Mouse (Mus musculus) MEL (cell line): ENCODE measurements around the gene Plcb1. TPM values are rescaled to one million over a fixed set of nuclear protein-coding genes. Genes with fewer than 3 reads are reported as not detected.

Experiments used
- DNase-seq: peaks from one replicate; pipeline ENCODE4 v3.0.0; 2011; ENCODE audit warnings: low read depth, low spot score
- H3K27ac ChIP-seq: 2 replicates; pipeline ENCODE4 v1.5.1; 2012; ENCODE audit warnings: low read depth, mild to moderate bottlenecking, control low read depth, low read length, moderate library complexity; ENCODE audit not compliant: control insufficient read depth
- H3K27me3 ChIP-seq, 2 experiments: fragments of 150-350 bp in 1 of 2; sonication (generic) in 1 of 2; 2 replicates each; pipeline ENCODE4 v1.6.1; 2012; ENCODE audit warnings: low read length in 2 of 2, mild to moderate bottlenecking in 2 of 2, improper control_type of control experiment in 1 of 2, moderate library complexity in 1 of 2; ENCODE audit not compliant: insufficient read depth in 2 of 2, control insufficient read depth in 1 of 2
- H3K36me3 ChIP-seq, 2 experiments: 2 replicates each; pipeline ENCODE4 v1.6.1; 2012 to 2014; ENCODE audit warnings: low read length in 2 of 2, improper control_type of control experiment in 1 of 2, inconsistent platforms in 1 of 2, mild to moderate bottlenecking in 1 of 2; ENCODE audit not compliant: insufficient read depth in 2 of 2, control insufficient read depth in 1 of 2
- H3K4me1 ChIP-seq, 2 experiments: fragments of 150-350 bp in 1 of 2; sonication (generic) in 1 of 2; 2 replicates each; pipeline ENCODE4 v1.6.1; 2012; ENCODE audit warnings: low read length in 2 of 2, improper control_type of control experiment in 1 of 2, mild to moderate bottlenecking in 1 of 2; ENCODE audit not compliant: insufficient read depth in 2 of 2, control insufficient read depth in 1 of 2
- H3K4me3 ChIP-seq, 2 experiments: fragments of 150-350 bp in 1 of 2; sonication (generic) in 1 of 2; 2 replicates each; pipeline ENCODE4 v1.5.1; 2012; ENCODE audit warnings: low read depth in 2 of 2, low read length in 2 of 2, mild to moderate bottlenecking in 2 of 2, moderate library complexity in 2 of 2, control low read depth in 1 of 2, improper control_type of control experiment in 1 of 2; ENCODE audit not compliant: control insufficient read depth in 1 of 2, insufficient read depth in 1 of 2
- H3K79me2 ChIP-seq: 2 replicates; pipeline ENCODE4 v1.6.1; 2012; ENCODE audit warnings: mild to moderate bottlenecking, low read length, moderate library complexity; ENCODE audit not compliant: control insufficient read depth, poor library complexity, insufficient read depth
- H3K9ac ChIP-seq: 2 replicates; pipeline ENCODE4 v1.6.1; 2012; ENCODE audit warnings: low read depth, mild to moderate bottlenecking, control low read depth, low read length, moderate library complexity; ENCODE audit not compliant: control insufficient read depth, poor library complexity, severe bottlenecking
- H3K9me3 ChIP-seq: fragments of 150-350 bp; sonication (generic); replicated peaks from 2 replicates; pipeline ENCODE4 v1.6.1; 2012; ENCODE audit warnings: mild to moderate bottlenecking, low read length, improper control_type of control experiment, moderate library complexity; ENCODE audit not compliant: insufficient read depth
- CTCF ChIP-seq, 3 experiments: IDR thresholded peaks in 2 of 3; conservative IDR thresholded peaks in 1 of 3; 2 replicates each; pipeline ENCODE4 v1.5.1; 2011 to 2012; ENCODE audit warnings: low read length in 3 of 3, low read depth in 2 of 3, mild to moderate bottlenecking in 2 of 3, improper control_type of control experiment in 1 of 3, inconsistent platforms in 1 of 3, mixed read lengths in 1 of 3, moderate library complexity in 1 of 3; ENCODE audit not compliant: control insufficient read depth in 1 of 3, insufficient read depth in 1 of 3, poor library complexity in 1 of 3, severe bottlenecking in 1 of 3
- ETS1 ChIP-seq: IDR thresholded peaks from 2 replicates; pipeline ENCODE4 v1.6.1; 2012; ENCODE audit warnings: low read depth, mild to moderate bottlenecking, inconsistent platforms, low read length, improper control_type of control experiment, moderate library complexity
- GABPA ChIP-seq: IDR thresholded peaks from 2 replicates; pipeline ENCODE4 v1.6.1; 2012; ENCODE audit warnings: low read depth, mild to moderate bottlenecking, inconsistent platforms, low read length, improper control_type of control experiment, moderate library complexity
- GATA1 ChIP-seq: IDR thresholded peaks from 2 replicates; pipeline ENCODE4 v1.6.1; 2011; ENCODE audit warnings: low read depth, low read length, improper control_type of control experiment
- JUND ChIP-seq: IDR thresholded peaks from 2 replicates; pipeline ENCODE4 v1.6.1; 2011; ENCODE audit warnings: low read depth, mild to moderate bottlenecking, improper control_type of control experiment, low read length
- KAT2A ChIP-seq: conservative IDR thresholded peaks from 2 replicates; pipeline ENCODE4 v1.6.1; 2012; ENCODE audit warnings: low read depth, low read length, improper control_type of control experiment, inconsistent platforms
- MAFK ChIP-seq: IDR thresholded peaks from 2 replicates; pipeline ENCODE4 v1.6.1; 2011; ENCODE audit warnings: low read depth, mild to moderate bottlenecking, low read length, improper control_type of control experiment, borderline replicate concordance
- MAX ChIP-seq: IDR thresholded peaks from 2 replicates; pipeline ENCODE4 v1.6.1; 2011; ENCODE audit warnings: low read length, improper control_type of control experiment
- MEF2A ChIP-seq: IDR thresholded peaks from 2 replicates; pipeline ENCODE4 v1.6.1; 2014; ENCODE audit warnings: low read depth, mild to moderate bottlenecking, inconsistent platforms, low read length, improper control_type of control experiment; ENCODE audit not compliant: poor library complexity, insufficient replicate concordance, severe bottlenecking; ENCODE audit errors: extremely low read depth
- MYB ChIP-seq: IDR thresholded peaks from 2 replicates; pipeline ENCODE4 v1.6.1; 2011; ENCODE audit warnings: mild to moderate bottlenecking, low read depth, low read length, improper control_type of control experiment
- NELFE ChIP-seq: IDR thresholded peaks from 2 replicates; pipeline ENCODE4 v1.6.1; 2011; ENCODE audit warnings: low read depth, low read length, improper control_type of control experiment
- POLR2A ChIP-seq, 2 experiments: IDR thresholded peaks; 2 replicates each; pipeline ENCODE4 v1.6.1; 2011 to 2012; ENCODE audit warnings: low read length in 2 of 2, mild to moderate bottlenecking in 2 of 2, control low read depth in 1 of 2, improper control_type of control experiment in 1 of 2, low read depth in 1 of 2, moderate library complexity in 1 of 2; ENCODE audit not compliant: control insufficient read depth in 1 of 2, insufficient read depth in 1 of 2, poor library complexity in 1 of 2
- POLR2AphosphoS5 ChIP-seq: IDR thresholded peaks from 2 replicates; pipeline ENCODE4 v1.6.1; 2012; ENCODE audit warnings: low read depth, borderline replicate concordance, mild to moderate bottlenecking, inconsistent platforms, low read length, moderate library complexity, mixed read lengths
- SMC3 ChIP-seq: IDR thresholded peaks from 2 replicates; pipeline ENCODE4 v1.6.1; 2011; ENCODE audit warnings: low read depth, low read length, improper control_type of control experiment
- TCF12 ChIP-seq: IDR thresholded peaks from 2 replicates; pipeline ENCODE4 v1.6.1; 2014; ENCODE audit warnings: low read depth, mild to moderate bottlenecking, inconsistent platforms, low read length, improper control_type of control experiment, moderate library complexity
- UBTF ChIP-seq: IDR thresholded peaks from 2 replicates; pipeline ENCODE4 v1.6.1; 2012; ENCODE audit warnings: low read depth, mild to moderate bottlenecking, inconsistent platforms, low read length, improper control_type of control experiment, moderate library complexity, borderline replicate concordance; ENCODE audit not compliant: insufficient read depth
- USF1 ChIP-seq: IDR thresholded peaks from 2 replicates; pipeline ENCODE4 v1.6.1; 2014; ENCODE audit warnings: low read depth, mild to moderate bottlenecking, inconsistent platforms, low read length, improper control_type of control experiment, moderate library complexity
- ZKSCAN1 ChIP-seq: IDR thresholded peaks from 2 replicates; pipeline ENCODE4 v1.6.1; 2012; ENCODE audit warnings: low read depth, mild to moderate bottlenecking, inconsistent platforms, low read length, improper control_type of control experiment, moderate library complexity
- ZMIZ1 ChIP-seq: IDR thresholded peaks from 2 replicates; pipeline ENCODE4 v1.6.1; 2012; ENCODE audit warnings: low read depth, mild to moderate bottlenecking, inconsistent platforms, low read length, improper control_type of control experiment, moderate library complexity
- ZNF384 ChIP-seq: IDR thresholded peaks from 2 replicates; pipeline ENCODE4 v1.6.1; 2012; ENCODE audit warnings: low read depth, mild to moderate bottlenecking, inconsistent platforms, low read length, improper control_type of control experiment
- polyA plus RNA-seq, 2 experiments: library from polyadenylated mRNA; stranded (reverse) in 1 of 2; unstranded in 1 of 2; fragments of >175 nt in 1 of 2; fragments of >200 nt in 1 of 2; gene quantifications; 2 replicates each; pipeline versions ENCODE4 v1.2.1 to v1.2.4; 2012; ENCODE audit warnings: low replicate concordance in 2 of 2, low read depth in 1 of 2; ENCODE audit not compliant: insufficient read length in 2 of 2, insufficient read depth in 1 of 2, missing spikeins in 1 of 2
- total RNA-seq: library from RNA; depleted of rRNA; stranded (reverse); fragments of 300-350 nt; gene quantifications from 2 replicates; pipeline ENCODE4 v1.2.3, GENCODE M21; 2012

The Plcb1 gene
- total and polyA plus RNA-seq, 3 experiments = not detected

DNA sequence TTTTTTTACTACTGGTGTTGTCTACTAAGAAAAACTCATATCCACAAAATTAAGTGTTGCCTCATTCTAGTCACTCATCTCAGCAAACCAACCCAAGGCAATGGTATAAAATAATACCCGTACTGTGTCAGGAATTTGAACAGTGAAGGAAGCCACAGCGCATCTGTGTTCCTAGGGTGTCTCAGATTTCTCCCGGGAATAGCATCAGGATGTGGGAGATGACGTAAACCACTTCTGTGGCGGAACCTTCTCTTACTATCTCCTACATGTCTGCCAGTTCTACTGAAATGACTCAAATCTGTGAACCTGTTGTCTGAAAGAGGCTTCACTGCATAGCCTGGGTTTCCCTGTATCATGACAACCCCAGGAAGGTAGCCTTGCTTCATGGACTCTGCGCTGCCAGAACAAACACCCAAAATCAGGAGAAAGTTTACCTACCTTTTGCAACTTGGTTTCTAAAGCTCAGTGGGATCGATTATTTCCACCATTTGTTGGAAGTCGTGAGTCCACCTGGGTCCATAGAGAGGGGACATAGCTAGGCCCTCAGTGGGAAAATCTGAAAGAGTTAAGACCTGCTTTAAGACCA, 510.4 kb downstream of the Plcb1 start:
- DNase-seq = no peak

DNA sequence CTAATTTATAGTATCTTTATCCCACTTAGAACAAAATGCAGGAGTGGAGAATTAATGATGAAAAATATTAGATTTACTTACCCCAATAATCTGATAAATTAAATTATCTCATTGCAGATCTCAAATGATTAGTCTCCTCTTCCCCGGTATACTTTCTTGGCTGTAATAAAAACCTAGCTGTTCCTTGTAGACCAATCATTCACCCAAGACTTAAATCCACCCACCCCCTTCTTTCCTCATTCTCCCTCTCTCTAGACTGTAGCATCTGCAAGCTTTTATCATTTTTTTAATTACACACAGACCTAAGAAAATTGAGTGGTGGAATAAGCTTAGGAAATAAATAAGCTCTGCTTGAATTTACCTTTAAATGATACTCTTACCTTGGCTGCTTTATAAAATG, 514.6 kb downstream of the Plcb1 start:
- TF ChIP-seq ZKSCAN1 (no peak), ZNF384 (no peak), CTCF (IDR thresholded peaks at IDR 0.05 in 2 of 3, conservative IDR thresholded peaks at IDR 0.05 in 1 of 3; ENCODE audit: control insufficient read depth in 1 of 3, insufficient read depth in 1 of 3, low read depth in 2 of 3, low read length in 3 of 3, poor library complexity in 1 of 3, severe bottlenecking in 1 of 3) (no peak), MAX (no peak), POLR2AphosphoS5 (no peak), NELFE (no peak), MEF2A (no peak), MYB (no peak), MAFK (no peak), USF1 (no peak)
- Histone ChIP-seq H3K79me2 (no peaks in the 10 kb centered on the region), H3K4me1 (no peaks in the 10 kb centered on the region), H3K36me3 (no peaks in the 10 kb centered on the region), H3K4me3 (no peak overlapping the region), H3K27ac (no peak overlapping the region), H3K27me3 (no peaks in the 10 kb centered on the region), H3K9me3 (no peaks in the 10 kb centered on the region), H3K9ac (no peak overlapping the region)
- DNase-seq = no peak

More for the DNA sequence above, 510.4 kb downstream of the Plcb1 start:
- Histone ChIP-seq H3K36me3 (no peaks in the 10 kb centered on the region), H3K9me3 (no peaks in the 10 kb centered on the region), H3K4me1 (no peaks in the 10 kb centered on the region), H3K79me2 (no peaks in the 10 kb centered on the region), H3K9ac (no peak overlapping the region), H3K27me3 (no peaks in the 10 kb centered on the region), H3K4me3 (no peak overlapping the region), H3K27ac (no peak overlapping the region)
- no peak for TF ChIP-seq SMC3
- no peak for TF ChIP-seq GATA1
- no peak for TF ChIP-seq USF1
- no peak for TF ChIP-seq TCF12
- no peak for TF ChIP-seq ZMIZ1
- TF ChIP-seq MEF2A = no peak
- no peak for TF ChIP-seq JUND
- TF ChIP-seq KAT2A = no peak
- no peak for TF ChIP-seq UBTF
- no peak for TF ChIP-seq MAFK
- TF ChIP-seq CTCF (IDR thresholded peaks at IDR 0.05 in 2 of 3, conservative IDR thresholded peaks at IDR 0.05 in 1 of 3; ENCODE audit: control insufficient read depth in 1 of 3, insufficient read depth in 1 of 3, low read depth in 2 of 3, low read length in 3 of 3, poor library complexity in 1 of 3, severe bottlenecking in 1 of 3) = no peak
- TF ChIP-seq ZNF384 = no peak
- TF ChIP-seq GABPA = no peak
- TF ChIP-seq POLR2A (IDR thresholded peaks at IDR 0.05; ENCODE audit: control insufficient read depth in 1 of 2, insufficient read depth in 1 of 2, low read depth in 1 of 2, low read length in 2 of 2, poor library complexity in 1 of 2) = no peak
- no peak for TF ChIP-seq POLR2AphosphoS5
- no peak for TF ChIP-seq ETS1
